Mouse (Mus musculus) intestine, embryonic 14.5 days (tissue): ENCODE data around the gene Gm49425. TPM values are rescaled to one million over a fixed set of nuclear protein-coding genes. Genes with fewer than 3 reads are reported as not detected.
"Not testable (repeated sequence)": the region's sequence is repeated elsewhere in the genome, so short reads cannot be mapped to it uniquely, and the experiment has no call there.

ENCODE experiments used
- ATAC-seq: fragments of 200-750 bp; cut with Nextera tagmentation; replicated peaks from 2 replicates; pipeline ENCODE4 v1.8.0; 2017; ENCODE audit warnings: low read depth, moderate number of reproducible peaks, moderate TSS enrichment, moderate library complexity; ENCODE audit not compliant: low FRiP score, low TSS enrichment
- DNase-seq: peaks from one replicate; pipeline ENCODE4 v3.0.0-alpha.2; 2018; ENCODE audit warnings: low spot score
- H3K27ac ChIP-seq: fragments of 300-500 bp; sonication (generic); 2 replicates; pipeline ENCODE4 v1.5.1; 2014; ENCODE audit warnings: low read depth, mild to moderate bottlenecking, control low read depth
- H3K27me3 ChIP-seq: fragments of 300-500 bp; sonication (generic); replicated peaks from 2 replicates; pipeline ENCODE4 v1.6.1; 2014; ENCODE audit warnings: low read length, control low read depth; ENCODE audit not compliant: control insufficient read depth, insufficient read depth
- H3K36me3 ChIP-seq: fragments of 300-500 bp; sonication (generic); 2 replicates; pipeline ENCODE4 v1.6.1; 2014; ENCODE audit warnings: low read length, control low read depth; ENCODE audit not compliant: control insufficient read depth, insufficient read depth
- H3K4me1 ChIP-seq: fragments of 300-500 bp; sonication (generic); replicated peaks from 2 replicates; pipeline ENCODE4 v1.6.1; 2014; ENCODE audit warnings: low read length, control low read depth, mixed read lengths; ENCODE audit not compliant: control insufficient read depth, insufficient read depth
- H3K4me2 ChIP-seq: fragments of 300-500 bp; sonication (generic); 2 replicates; pipeline ENCODE4 v1.6.1; 2014; ENCODE audit warnings: low read length
- H3K4me3 ChIP-seq: fragments of 300-500 bp; sonication (generic); 2 replicates; pipeline ENCODE4 v1.5.1; 2014; ENCODE audit warnings: low read depth, low read length, control low read depth, mixed read lengths
- H3K9ac ChIP-seq: fragments of 300-500 bp; sonication (generic); 2 replicates; pipeline ENCODE4 v1.6.1; 2014; ENCODE audit warnings: mild to moderate bottlenecking, low read length
- H3K9me3 ChIP-seq: fragments of 300-500 bp; sonication (generic); 2 replicates; pipeline ENCODE4 v1.6.1; 2016; ENCODE audit warnings: low read length, control low read depth; ENCODE audit not compliant: control insufficient read depth
- WGBS: fragments of 180-500 bp; shearing (Covaris S2); extraction: QIAGEN DNeasy Blood & Tissue Kit; methylation state at CpG from one replicate; pipeline ENCODE4 v1.1.7; 2014; 5-methylcytosine and 5-hydroxymethylcytosine counted together
- polyA plus RNA-seq: library from polyadenylated mRNA; unstranded; fragments of >200 nt; fragmentation: Nextera tagmentation; extraction: Ambion mirVana; gene quantifications from 2 replicates; pipeline ENCODE4 v1.2.1, GENCODE M21; 2014

Gene Gm49425
- polyA plus RNA-seq: not detected in 2 replicates

- not testable (repeated sequence) for H3K4me3 ChIP-seq, ATAC-seq, H3K27ac ChIP-seq, H3K9me3 ChIP-seq, H3K9ac ChIP-seq, H3K27me3 ChIP-seq, H3K4me2 ChIP-seq, H3K4me1 ChIP-seq, DNase-seq, H3K36me3 ChIP-seq
- WGBS: 71% methylated on average over 2 of the region's 2 CpGs
Observed at GRCm38 (mm10) chr15:101517161-101517560, at the start of gene Gm49425. Gm49425 (minus strand) TSS chr15:101517261.

DNA sequence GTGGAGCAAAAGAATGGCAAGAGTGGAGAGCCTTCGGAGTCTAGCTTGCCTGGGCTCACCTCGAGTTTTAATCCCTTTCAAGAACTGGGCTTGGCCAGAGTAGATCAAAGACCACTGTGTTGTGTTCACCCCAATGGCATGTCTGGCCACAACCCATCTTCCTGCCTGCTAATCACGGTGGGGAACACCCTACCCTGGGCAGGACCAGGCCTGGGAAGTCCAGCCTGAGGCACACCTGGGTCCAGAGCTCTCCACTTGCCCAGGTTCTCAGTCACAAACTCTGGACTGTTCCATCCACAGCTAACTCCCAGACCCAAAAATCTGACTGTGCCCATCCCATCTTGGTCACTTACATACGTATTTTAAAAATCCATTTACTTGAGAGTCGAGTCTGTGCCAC is 45.8 kb upstream of the Gm49425 start, which contains the start of gene Krt90:
TSS of gene Krt90 (minus strand) at position 101 of the 400 bp plus-strand sequence.
- no peak for ATAC-seq
- Histone ChIP-seq H3K4me1 (no peaks in the 10 kb centered on the region), H3K9ac (no peak within 1 kb of the TSS), H3K9me3 (no peaks in the 10 kb centered on the region), H3K4me3 (no peak within 1 kb of the TSS), H3K27ac (no peak within 1 kb of the TSS), H3K4me2 (no peak within 1 kb of the TSS), H3K27me3 (no peaks in the 10 kb centered on the region), H3K36me3 (no peaks in the 10 kb centered on the region)
- DNase-seq: no peak
- WGBS: 73% methylated on average over 5 of the region's 5 CpGs

GRCm38 (mm10) chr15:101558034-101558646 is 41.1 kb upstream of the Gm49425 start:
- H3K27me3 ChIP-seq: no peaks in the 10 kb centered on the region
- ATAC-seq: no peak
- no peak for DNase-seq
- no peak overlapping the region for H3K4me2 ChIP-seq
- H3K9ac ChIP-seq: no peak overlapping the region
- WGBS: 17% methylated on average over 7 of the region's 7 CpGs
- H3K4me3 ChIP-seq: no peak overlapping the region
- no peaks in the 10 kb centered on the region for H3K9me3 ChIP-seq
- H3K27ac ChIP-seq: no peak overlapping the region
- no peaks in the 10 kb centered on the region for H3K4me1 ChIP-seq
- H3K36me3 ChIP-seq: no peaks in the 10 kb centered on the region

GRCm38 (mm10) chr15:101553169-101553568 is 36.1 kb upstream of the Gm49425 start:
- ATAC-seq (0 out of 2 replicates have a peak, but pooled peaks have one; percentile 23), DNase-seq (peak; percentile 68)
- H3K9ac ChIP-seq: no peak overlapping the region
- peak overlapping the region; percentile 32 for H3K4me2 ChIP-seq
- H3K4me3 ChIP-seq: no peak overlapping the region
- WGBS: under 1% methylated on average over 11 of the region's 11 CpGs
- H3K4me1 ChIP-seq: peaks cover 7% of the 10 kb centered on the region; the same call in 1 of the 2 replicates
- H3K36me3 ChIP-seq: no peaks in the 10 kb centered on the region
- H3K27me3 ChIP-seq: no peaks in the 10 kb centered on the region
- no peaks in the 10 kb centered on the region for H3K9me3 ChIP-seq
- no peak overlapping the region for H3K27ac ChIP-seq

- Histone ChIP-seq H3K4me2 (no peak overlapping the region), H3K36me3 (no peaks in the 10 kb centered on the region), H3K4me3 (no peak overlapping the region), H3K4me1 (peaks cover 7% of the 10 kb centered on the region; the same call in 1 of the 2 replicates), H3K27me3 (no peaks in the 10 kb centered on the region), H3K9ac (no peak overlapping the region), H3K27ac (no peak overlapping the region), H3K9me3 (no peaks in the 10 kb centered on the region)
- WGBS: 78% methylated on average over 8 of the region's 8 CpGs
- ATAC-seq (no peak), DNase-seq (no peak)
Observed at GRCm38 (mm10) chr15:101552188-101552587, 35.1 kb upstream of the Gm49425 start.

- DNase-seq: no peak
- Histone ChIP-seq H3K4me3 (no peak within 1 kb of the TSS), H3K9me3 (no peaks in the 10 kb centered on the region), H3K27ac (no peak within 1 kb of the TSS), H3K27me3 (no peaks in the 10 kb centered on the region), H3K4me1 (peaks cover 7% of the 10 kb centered on the region; the same call in 1 of the 2 replicates), H3K36me3 (no peaks in the 10 kb centered on the region), H3K9ac (no peak within 1 kb of the TSS), H3K4me2 (no peak within 1 kb of the TSS)
- no peak for ATAC-seq
- WGBS: 78% methylated on average over 7 of the region's 7 CpGs
Observed at GRCm38 (mm10) chr15:101550567-101550966, 33.5 kb upstream of the Gm49425 start, which contains the start of gene Krt82. Krt82 (minus strand) TSS chr15:101550667.

DNA sequence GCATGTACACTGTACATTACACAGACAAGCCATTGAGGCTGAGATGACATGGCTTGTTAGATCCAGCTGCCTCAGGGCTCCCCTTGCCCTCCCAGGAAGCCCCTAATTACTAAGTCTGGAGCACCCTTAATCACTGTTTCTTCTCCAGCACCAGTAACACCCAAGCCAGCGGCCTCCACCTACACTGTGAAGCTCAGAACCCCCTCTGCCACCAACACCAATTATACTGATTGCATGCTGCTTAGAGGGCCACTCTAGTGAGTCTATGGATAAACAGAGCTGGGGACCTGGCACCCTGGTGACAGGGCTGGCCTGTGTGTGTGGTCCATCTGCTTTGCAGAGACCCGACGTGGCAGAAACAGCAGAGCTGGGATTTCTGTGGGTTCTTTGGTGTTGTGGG is 27.4 kb upstream of the Gm49425 start:
- ATAC-seq: no peak

DNA sequence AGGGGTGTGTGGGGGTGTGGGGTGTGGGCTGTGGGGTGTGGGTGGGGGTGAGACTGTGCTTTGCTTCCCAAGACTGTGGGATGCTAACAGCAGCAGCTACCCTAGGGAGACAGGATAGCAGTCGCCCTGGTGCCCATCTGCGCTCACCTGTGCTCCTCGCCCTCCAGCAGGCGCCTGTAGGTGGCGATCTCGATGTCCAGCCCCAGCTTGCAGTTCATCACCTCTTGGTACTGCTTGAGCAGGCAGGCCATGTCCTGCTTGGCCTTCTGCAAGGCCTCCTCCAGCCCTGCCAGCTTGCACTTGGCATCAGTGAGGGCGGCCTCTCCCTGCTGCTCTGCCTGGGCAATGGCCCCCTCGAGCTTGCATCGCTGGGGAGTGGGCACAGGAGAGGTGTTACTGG is 25.5 kb upstream of the Gm49425 start:
- Histone ChIP-seq H3K4me2 (no peak overlapping the region), H3K9ac (no peak overlapping the region), H3K36me3 (no peaks in the 10 kb centered on the region), H3K4me1 (no peaks in the 10 kb centered on the region), H3K27me3 (no peaks in the 10 kb centered on the region), H3K4me3 (no peak overlapping the region), H3K27ac (no peak overlapping the region), H3K9me3 (no peaks in the 10 kb centered on the region)
- ATAC-seq (peak; percentile 43; the same call in 1 of the 2 replicates), DNase-seq (no peak)
- WGBS: 54% methylated on average over 9 of the region's 9 CpGs

More for the DNA sequence above, 27.4 kb upstream of the Gm49425 start:
- no peak for DNase-seq
- H3K27ac ChIP-seq: no peak overlapping the region
- H3K4me3 ChIP-seq: no peak overlapping the region
- H3K4me1 ChIP-seq: no peaks in the 10 kb centered on the region
- WGBS: 63% methylated on average over 3 of the region's 3 CpGs
- H3K9ac ChIP-seq: no peak overlapping the region
- no peaks in the 10 kb centered on the region for H3K27me3 ChIP-seq
- no peaks in the 10 kb centered on the region for H3K36me3 ChIP-seq
- no peaks in the 10 kb centered on the region for H3K9me3 ChIP-seq
- no peak overlapping the region for H3K4me2 ChIP-seq

GRCm38 (mm10) chr15:101538580-101538900 is 21.5 kb upstream of the Gm49425 start:
- DNase-seq (no peak), ATAC-seq (no peak)
- Histone ChIP-seq H3K4me2 (no peak overlapping the region), H3K27ac (no peak overlapping the region), H3K4me1 (no peaks in the 10 kb centered on the region), H3K9ac (no peak overlapping the region), H3K36me3 (no peaks in the 10 kb centered on the region), H3K27me3 (no peaks in the 10 kb centered on the region), H3K9me3 (no peaks in the 10 kb centered on the region), H3K4me3 (no peak overlapping the region)
- WGBS: 45% methylated on average over 4 of the region's 4 CpGs
